Mouse (Mus musculus) limb, embryonic 12.5 days (tissue): ENCODE results near the gene Ctsj. TPM values are rescaled to one million over a fixed set of nuclear protein-coding genes. Genes with fewer than 3 reads are reported as not detected.

Experiments
- polyA plus RNA-seq: library from polyadenylated mRNA; unstranded; fragments of >200 nt; fragmentation: Nextera tagmentation; extraction: Ambion mirVana; gene quantifications from 2 replicates; pipeline ENCODE4 v1.2.1, GENCODE M21; 2016

Gene Ctsj
- polyA plus RNA-seq, 1 experiment from 2014 or later, result not detected

Other genes starting within 250 kb of the Ctsj start
- not detected in 2 replicates for gene BC051665, start 219.6 kb downstream of the Ctsj start, polyA plus RNA-seq
- not detected in 2 replicates for gene Ctsll3, start 203.1 kb downstream of the Ctsj start, polyA plus RNA-seq
- not detected in 2 replicates for gene 4930486L24Rik, start 141.5 kb downstream of the Ctsj start, polyA plus RNA-seq
- gene Gm49392, start 109.1 kb downstream of the Ctsj start, polyA plus RNA-seq, result 0.18 TPM in 1 of 2 replicates, not detected in the other
- gene Ctla2b, start 108.5 kb downstream of the Ctsj start, polyA plus RNA-seq, result 1.6 and 2.1 TPM in 2 replicates
- not detected in 2 replicates for gene Tpbpb, start 101.1 kb downstream of the Ctsj start, polyA plus RNA-seq
- gene Gm49393, start 70.4 kb downstream of the Ctsj start, polyA plus RNA-seq, result not detected in 2 replicates
- gene Gm49391, start 69.4 kb downstream of the Ctsj start, polyA plus RNA-seq, result 1.3 and 1.4 TPM in 2 replicates
- 15.8 and 19.0 TPM in 2 replicates for gene Ctla2a, start 69.3 kb downstream of the Ctsj start, polyA plus RNA-seq
- not detected in 2 replicates for gene Tpbpa, start 64.0 kb downstream of the Ctsj start, polyA plus RNA-seq
- gene Ctsq, start 34.7 kb upstream of the Ctsj start, polyA plus RNA-seq, result not detected in 2 replicates
- not detected in 2 replicates for gene Ctsr, start 158.3 kb upstream of the Ctsj start, polyA plus RNA-seq
- gene Cts6, start 197.5 kb upstream of the Ctsj start, polyA plus RNA-seq, result not detected in 2 replicates
- gene Cts8, start 249.4 kb upstream of the Ctsj start, polyA plus RNA-seq, result not detected in 2 replicates